Mouse (Mus musculus) CH12.LX (cell line): ENCODE data around the gene Kcnk2. TPM values are rescaled to one million over a fixed set of nuclear protein-coding genes. Genes with fewer than 3 reads are reported as not detected.

Experiments
- DNase-seq: peaks from one replicate; pipeline ENCODE4 v3.0.0-alpha.2; 2013; ENCODE audit errors: extremely low read depth
- H3K27ac ChIP-seq: 2 replicates; pipeline ENCODE4 v1.5.1; 2012; ENCODE audit warnings: low read depth, mild to moderate bottlenecking, control low read depth, moderate library complexity; ENCODE audit not compliant: insufficient read depth
- H3K27me3 ChIP-seq: replicated peaks from 2 replicates; pipeline ENCODE3; 2012; ENCODE audit warnings: inconsistent platforms
- H3K36me3 ChIP-seq, 2 experiments: replicated peaks in 1 of 2; 2 replicates each; pipeline versions ENCODE3 to v1.6.1; 2012; ENCODE audit warnings: inconsistent platforms in 1 of 2, low read length in 1 of 2, mild to moderate bottlenecking in 1 of 2, mixed read lengths in 1 of 2, moderate library complexity in 1 of 2; ENCODE audit not compliant: control insufficient read depth in 1 of 2, insufficient read depth in 1 of 2
- H3K4me1 ChIP-seq, 2 experiments: 2 replicates each; pipeline ENCODE4 v1.6.1; 2012; ENCODE audit warnings: inconsistent platforms in 1 of 2, moderate library complexity in 1 of 2; ENCODE audit not compliant: insufficient read depth in 2 of 2, control insufficient read depth in 1 of 2
- H3K4me2 ChIP-seq: 2 replicates; pipeline ENCODE4 v1.6.1; 2012; ENCODE audit warnings: low read depth, mild to moderate bottlenecking, control low read depth; ENCODE audit not compliant: poor library complexity, insufficient read depth, severe bottlenecking
- H3K4me3 ChIP-seq, 3 experiments: fragments of 150-350 bp in 1 of 3; sonication (generic) in 1 of 3; replicated peaks in 1 of 3; 2 replicates each; pipeline versions ENCODE3 to v1.5.1; 2011 to 2012; ENCODE audit warnings: low read depth in 2 of 3, low read length in 2 of 3, mild to moderate bottlenecking in 2 of 3, moderate library complexity in 2 of 3, control low read depth in 1 of 3, improper control_type of control experiment in 1 of 3, inconsistent platforms in 1 of 3, mixed read lengths in 1 of 3; ENCODE audit not compliant: poor library complexity in 1 of 3
- H3K79me2 ChIP-seq: replicated peaks from 2 replicates; pipeline ENCODE4 v1.6.1; 2012; ENCODE audit warnings: mild to moderate bottlenecking, moderate library complexity; ENCODE audit not compliant: control insufficient read depth, poor library complexity, insufficient read depth, severe bottlenecking; ENCODE audit errors: extremely low read depth
- H3K9ac ChIP-seq: 2 replicates; pipeline ENCODE4 v1.6.1; 2012; ENCODE audit warnings: low read depth, mild to moderate bottlenecking, control low read depth, moderate library complexity; ENCODE audit not compliant: insufficient read depth
- H3K9me3 ChIP-seq: replicated peaks from 2 replicates; pipeline ENCODE3; 2012; ENCODE audit warnings: low read length, inconsistent platforms, mixed read lengths
- BHLHE40 ChIP-seq: IDR thresholded peaks from 2 replicates; pipeline ENCODE4 v1.6.1; 2011; ENCODE audit warnings: mild to moderate bottlenecking, low read depth, low read length, improper control_type of control experiment
- CHD1 ChIP-seq: IDR thresholded peaks from 2 replicates; pipeline ENCODE4 v1.6.1; 2012; ENCODE audit warnings: low read depth, low read length, improper control_type of control experiment, inconsistent platforms
- ELF1 ChIP-seq: IDR thresholded peaks from 2 replicates; pipeline ENCODE4 v1.6.1; 2014; ENCODE audit warnings: low read depth, mild to moderate bottlenecking, inconsistent platforms, low read length, improper control_type of control experiment
- EP300 ChIP-seq: IDR thresholded peaks from 2 replicates; pipeline ENCODE4 v1.6.1; 2011; ENCODE audit warnings: low read length, improper control_type of control experiment
- JUN ChIP-seq: IDR thresholded peaks from 2 replicates; pipeline ENCODE4 v1.6.1; 2011; ENCODE audit warnings: low read depth, mild to moderate bottlenecking, low read length, improper control_type of control experiment, moderate library complexity; ENCODE audit not compliant: insufficient read depth
- JUND ChIP-seq: conservative IDR thresholded peaks from 2 replicates; pipeline ENCODE4 v1.6.1; 2011; ENCODE audit warnings: low read depth, low read length, improper control_type of control experiment
- MAFK ChIP-seq: IDR thresholded peaks from 2 replicates; pipeline ENCODE4 v1.6.1; 2011; ENCODE audit warnings: low read length, improper control_type of control experiment; ENCODE audit not compliant: insufficient replicate concordance
- MXI1 ChIP-seq: IDR thresholded peaks from 2 replicates; pipeline ENCODE4 v1.6.1; 2011; ENCODE audit warnings: mild to moderate bottlenecking, low read depth, low read length, improper control_type of control experiment
- MYC ChIP-seq: IDR thresholded peaks from 2 replicates; pipeline ENCODE4 v1.6.1; 2011; ENCODE audit warnings: low read depth, mild to moderate bottlenecking, improper control_type of control experiment, low read length
- NELFE ChIP-seq: IDR thresholded peaks from 2 replicates; pipeline ENCODE4 v1.6.1; 2011; ENCODE audit warnings: low read depth, low read length, improper control_type of control experiment
- RCOR1 ChIP-seq: conservative IDR thresholded peaks from 2 replicates; pipeline ENCODE4 v1.6.1; 2012; ENCODE audit warnings: low read depth, mild to moderate bottlenecking, inconsistent platforms, low read length, improper control_type of control experiment
- TCF12 ChIP-seq: IDR thresholded peaks from 2 replicates; pipeline ENCODE4 v1.6.1; 2014; ENCODE audit warnings: low read depth, mild to moderate bottlenecking, inconsistent platforms, low read length, improper control_type of control experiment
- UBTF ChIP-seq: IDR thresholded peaks from 2 replicates; pipeline ENCODE4 v1.6.1; 2012; ENCODE audit warnings: low read depth, mild to moderate bottlenecking, inconsistent platforms, low read length, improper control_type of control experiment, moderate library complexity
- ZMIZ1 ChIP-seq: IDR thresholded peaks from 2 replicates; pipeline ENCODE4 v1.6.1; 2012; ENCODE audit warnings: low read depth, mild to moderate bottlenecking, inconsistent platforms, low read length, improper control_type of control experiment
- ZNF384 ChIP-seq: IDR thresholded peaks from 2 replicates; pipeline ENCODE4 v1.6.1; 2012; ENCODE audit warnings: low read depth, low read length, improper control_type of control experiment, inconsistent platforms
- dilution Hi-C: fragments of 300-500 bp; cut with MboI; formaldehyde crosslinking; loops from 2 replicates; pipeline ENCODE4 v1.14.3; 2020; ENCODE audit warnings: low sequenced_read_pairs; ENCODE audit not compliant: extremely low pct_unique_long_range_greater_than_20kb, extremely low pct_ligation_motif_present
- in situ Hi-C: fragments of 300-500 bp; cut with MboI; formaldehyde crosslinking; loops from 3 replicates; pipeline ENCODE4 v1.14.3; 2019; ENCODE audit warnings: low sequenced_read_pairs, low pct_ligation_motif_present, low pct_unique_long_range_greater_than_20kb, mixed read lengths
- polyA plus RNA-seq: library from polyadenylated mRNA; unstranded; fragments of >175 nt; gene quantifications from 2 replicates; pipeline ENCODE4 v1.2.1, GENCODE M21; 2012; ENCODE audit warnings: low read depth; ENCODE audit not compliant: insufficient read length
- total RNA-seq, 2 experiments: library from RNA; depleted of rRNA; stranded (reverse); fragments of 300-350 nt in 1 of 2; fragments of >200 nt in 1 of 2; gene quantifications; 2 replicates each; pipeline ENCODE4 v1.2.3; 2012 to 2014

Kcnk2 gene
- total and polyA plus RNA-seq, 3 experiments: 0.19 TPM; not detected in 2

GRCm38 (mm10) chr1:189219051-189219450, 183.0 kb downstream of the Kcnk2 start:
- no peak overlapping the region for H3K9ac ChIP-seq
- dilution Hi-C loops: no loop called here
- in situ Hi-C loops: no loop called here
- H3K4me3 ChIP-seq: no peak overlapping the region
- TF ChIP-seq EP300 (no peak), MAFK (no peak), UBTF (no peak), JUN (no peak)
- H3K79me2 ChIP-seq: no peaks in the 10 kb centered on the region
- no peaks in the 10 kb centered on the region for H3K36me3 ChIP-seq
- DNase-seq: no peak
- H3K9me3 ChIP-seq: no peaks in the 10 kb centered on the region
- peaks cover 0 to 19% of the 10 kb centered on the region in 2 experiments; a peak in 2 of 4 replicates for H3K4me1 ChIP-seq
- no peak overlapping the region for H3K27ac ChIP-seq
- H3K4me2 ChIP-seq: no peak overlapping the region
- H3K27me3 ChIP-seq: no peaks in the 10 kb centered on the region

GRCm38 (mm10) chr1:189217751-189218564, 184.1 kb downstream of the Kcnk2 start:
- in situ Hi-C loops: no loop called here
- H3K79me2 ChIP-seq: no peaks in the 10 kb centered on the region
- no peak for DNase-seq
- no peaks in the 10 kb centered on the region for H3K36me3 ChIP-seq
- no peak overlapping the region for H3K27ac ChIP-seq
- H3K9me3 ChIP-seq: no peaks in the 10 kb centered on the region
- TF ChIP-seq MXI1: no peak
- no peak for TF ChIP-seq RCOR1
- no peak for TF ChIP-seq TCF12
- no peak for TF ChIP-seq MYC
- TF ChIP-seq EP300: no peak
- no peak for TF ChIP-seq NELFE
- no peak for TF ChIP-seq JUND
- dilution Hi-C loops: no loop called here
- H3K27me3 ChIP-seq: no peaks in the 10 kb centered on the region
- no peak overlapping the region for H3K9ac ChIP-seq
- H3K4me2 ChIP-seq: no peak overlapping the region
- H3K4me3 ChIP-seq: no peak overlapping the region
- peaks cover 0 to 20% of the 10 kb centered on the region in 2 experiments; a peak in 2 of 4 replicates for H3K4me1 ChIP-seq

- in situ Hi-C loops (no loop called here), dilution Hi-C loops (no loop called here)
- H3K9me3 ChIP-seq: peaks cover 5% of the 10 kb centered on the region
- no peak overlapping the region for H3K4me2 ChIP-seq
- TF ChIP-seq CHD1 (no peak), BHLHE40 (0 out of 2 replicates have a peak, but pooled peaks have one; percentile 5), ZNF384 (no peak), ELF1 (no peak), ZMIZ1 (no peak)
- no peak overlapping the region for H3K27ac ChIP-seq
- H3K9ac ChIP-seq: no peak overlapping the region
- H3K27me3 ChIP-seq: no peaks in the 10 kb centered on the region
- no peaks in the 10 kb centered on the region for H3K36me3 ChIP-seq
- H3K4me1 ChIP-seq: peaks cover 0 to 10% of the 10 kb centered on the region in 2 experiments; a peak in 2 of 4 replicates
- H3K79me2 ChIP-seq: no peaks in the 10 kb centered on the region
- no peak overlapping the region for H3K4me3 ChIP-seq
- DNase-seq: no peak
These were observed 186.9 kb downstream of the Kcnk2 start for GRCm38 (mm10) chr1:189215131-189215530.
